Mouse (Mus musculus) left cerebral cortex, adult 18-20 months (tissue): ENCODE results near the gene Tnfaip8l2. TPM values are rescaled to one million over a fixed set of nuclear protein-coding genes. Genes with fewer than 3 reads are reported as not detected.
A peak's percentile ranks its signal among the peaks of the same experiment; 100 is the strongest.

ENCODE experiments used
- DNase-seq, 2 experiments: peaks; one replicate each; pipeline ENCODE4 v3.0.0; 2021 to 2022; ENCODE audit warnings: low spot score in 2 of 2, mixed read lengths in 1 of 2
- long read RNA-seq, 2 experiments: library from polyadenylated mRNA; stranded (forward); transcript quantifications; one replicate each; pipeline ENCODE4 v2.0.0; 2021
- total RNA-seq, 2 experiments: library from RNA; stranded (reverse); gene quantifications; 2 replicates each; pipeline ENCODE4 v1.2.3; 2021

Gene Tnfaip8l2
- total RNA-seq, result 1 to 10 TPM; 1.5 to 1.6 TPM
- long read RNA-seq, experiment 1, partial matches to known transcripts, result 0 of 2 reads
- long read RNA-seq, experiment 1, other reads (novel, unspliced or antisense), result 2 of 2 reads
- long read RNA-seq, experiment 2, partial matches to known transcripts, result 0 of 4 reads
- long read RNA-seq, experiment 2, other reads (novel, unspliced or antisense), result 1 of 4 reads

DNA sequence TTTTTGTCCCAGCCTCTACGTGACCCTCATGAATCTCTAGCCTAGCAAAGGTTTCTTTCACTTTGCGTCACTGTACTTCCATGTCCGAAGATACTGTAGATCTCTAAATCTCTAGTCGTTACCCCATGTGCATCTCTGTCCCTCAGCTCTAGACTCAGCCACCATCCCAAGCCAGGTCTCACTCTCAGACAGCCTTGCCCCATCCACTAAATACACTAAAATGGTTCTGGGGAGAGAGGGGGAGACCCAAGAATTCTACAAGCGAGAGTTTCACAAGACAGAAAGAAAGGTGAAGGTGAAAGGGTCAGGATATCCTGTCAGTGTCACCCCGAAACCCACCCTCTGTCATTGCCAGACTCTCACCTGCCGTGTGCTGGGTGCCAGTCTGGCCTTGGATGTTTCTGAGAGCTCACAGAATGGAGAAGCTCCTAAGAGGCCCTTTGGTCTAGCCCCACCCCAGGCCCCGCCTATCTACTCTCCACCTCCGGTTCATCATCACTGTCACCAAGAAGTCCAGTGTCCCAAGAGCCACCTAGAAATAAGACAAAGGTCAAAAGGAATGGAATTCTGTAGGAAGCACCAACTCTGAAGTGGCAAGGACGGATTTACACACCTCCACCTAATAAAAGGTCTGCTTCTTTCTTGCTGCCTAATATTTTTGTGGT lies at the start of gene Tnfaip8l2:
Gene Tnfaip8l2, minus strand, starts transcription at position 409 of the 665 bp plus-strand sequence.
- no peak for DNase-seq

DNA sequence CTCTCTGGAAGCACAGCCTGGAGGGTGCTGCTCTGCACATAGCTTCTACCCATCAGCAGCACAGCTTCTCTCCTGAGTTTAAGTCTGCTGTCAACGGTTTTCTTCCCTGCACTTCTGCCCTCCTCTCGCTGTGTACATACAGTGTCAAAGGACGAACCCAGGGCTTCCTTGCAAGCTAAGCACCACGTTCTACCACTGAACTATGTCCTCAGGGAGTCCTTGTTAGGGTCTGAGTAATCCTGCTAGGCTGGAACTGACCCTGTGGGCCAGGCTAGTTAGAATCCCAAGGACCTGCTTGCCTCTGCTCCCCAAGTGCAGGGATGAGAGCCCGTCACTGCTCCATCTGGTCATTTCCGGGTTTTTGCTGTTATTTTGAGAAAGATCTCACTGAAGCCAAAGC lies 44.7 kb upstream of the Tnfaip8l2 start:
- DNase-seq, result no peak

- no peak for DNase-seq
Measured at GRCm38 (mm10) chr3:95186100-95186499, 43.9 kb upstream of the Tnfaip8l2 start.

- DNase-seq, result no peak
Measured at GRCm38 (mm10) chr3:95184796-95185577, 42.8 kb upstream of the Tnfaip8l2 start.

DNA sequence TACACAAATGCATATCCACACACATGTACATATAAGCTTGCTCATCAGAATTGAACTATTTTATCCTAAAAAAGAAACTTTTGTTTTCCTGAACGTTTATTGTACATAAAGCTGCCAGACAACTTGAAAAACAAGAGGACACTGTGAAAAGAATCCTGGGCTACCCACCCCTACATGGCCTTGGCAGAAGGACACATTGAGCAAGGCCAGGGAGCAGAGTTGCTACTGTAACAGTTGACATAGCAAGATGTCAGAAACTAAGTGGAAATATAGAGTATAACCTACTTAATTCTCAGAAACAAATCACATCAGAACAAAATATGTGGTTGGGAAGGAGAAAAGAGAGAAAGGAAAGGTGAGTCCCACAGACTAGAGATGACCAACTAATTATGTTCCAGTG lies 39.7 kb upstream of the Tnfaip8l2 start:
- no peak for DNase-seq

DNA sequence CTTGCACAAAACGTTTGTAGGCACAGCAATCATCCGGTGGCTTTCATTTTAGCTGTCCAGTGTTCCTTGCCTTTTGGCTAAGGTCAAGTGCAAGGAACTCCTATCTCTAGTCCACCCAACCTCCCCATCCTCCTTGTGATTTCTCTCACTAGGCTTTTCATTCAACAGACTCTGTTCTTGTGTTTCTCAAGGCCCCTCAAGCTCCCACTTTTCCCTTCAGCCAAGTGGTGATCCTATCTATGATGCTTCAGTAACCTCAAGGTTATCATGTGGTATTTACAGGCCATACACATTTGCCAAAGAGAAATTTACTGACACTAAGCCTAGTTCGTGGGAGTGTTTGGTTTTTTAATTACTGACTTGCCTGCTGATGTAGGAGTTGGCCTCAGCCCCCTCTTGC lies 37.7 kb upstream of the Tnfaip8l2 start:
- no peak for DNase-seq

- DNase-seq, result no peak
Measured at GRCm38 (mm10) chr3:95178948-95179347, 36.8 kb upstream of the Tnfaip8l2 start.

GRCm38 (mm10) chr3:95177583-95177982 lies 35.4 kb upstream of the Tnfaip8l2 start:
- DNase-seq, result no peak

- no peak for DNase-seq
Measured at GRCm38 (mm10) chr3:95176500-95176899, 34.3 kb upstream of the Tnfaip8l2 start.

GRCm38 (mm10) chr3:95174011-95174592 lies 31.9 kb upstream of the Tnfaip8l2 start:
- DNase-seq, result peak; percentile 79 to 83

- no peak for DNase-seq
Measured at GRCm38 (mm10) chr3:95173256-95173949, 31.2 kb upstream of the Tnfaip8l2 start.

GRCm38 (mm10) chr3:95172526-95173255 lies 30.5 kb upstream of the Tnfaip8l2 start:
- no peak for DNase-seq

DNA sequence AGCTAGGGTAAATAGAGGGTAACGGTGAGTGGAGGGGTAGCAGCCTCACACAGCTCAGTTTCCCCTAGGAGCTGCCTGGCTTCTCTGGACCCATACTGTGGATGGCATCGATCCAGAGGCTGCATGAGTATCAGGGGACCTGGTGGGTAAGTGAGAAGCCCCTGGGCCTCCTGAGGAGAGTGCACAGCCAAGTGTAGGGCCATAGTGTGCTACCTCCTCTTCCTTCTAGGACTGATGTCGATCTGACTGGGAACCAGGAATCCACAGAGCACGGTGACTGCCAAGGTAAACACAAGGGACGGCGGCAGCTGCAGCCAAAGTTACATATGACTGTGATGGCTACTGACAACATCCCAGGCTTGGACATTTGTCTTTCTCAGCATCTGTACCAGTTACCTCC lies 28.9 kb upstream of the Tnfaip8l2 start:
- DNase-seq, result no peak

DNA sequence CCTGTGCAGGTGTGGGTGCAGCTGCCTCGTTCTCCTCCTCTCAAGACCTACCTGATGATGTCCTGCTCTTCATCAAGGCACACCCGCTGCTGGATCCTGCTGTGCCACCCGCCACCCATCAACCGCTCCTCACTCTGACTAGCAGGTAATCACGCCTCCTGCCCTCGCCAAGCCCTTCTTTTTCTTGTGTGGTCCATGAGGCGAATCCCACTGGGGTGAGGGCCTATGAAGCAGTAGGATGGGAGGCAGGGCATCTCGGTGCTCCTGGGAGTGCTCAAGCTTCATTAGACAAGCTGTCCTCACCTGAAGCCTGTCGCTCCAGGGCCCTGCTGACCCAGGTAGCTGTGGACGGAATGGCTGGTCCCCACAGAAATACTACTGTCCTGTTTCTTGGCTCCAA lies 27.8 kb upstream of the Tnfaip8l2 start:
- DNase-seq, result no peak

GRCm38 (mm10) chr3:95164840-95165239 lies 22.7 kb upstream of the Tnfaip8l2 start:
- DNase-seq, result no peak

- DNase-seq, result no peak
Measured at GRCm38 (mm10) chr3:95164256-95164550, 22.0 kb upstream of the Tnfaip8l2 start.

DNA sequence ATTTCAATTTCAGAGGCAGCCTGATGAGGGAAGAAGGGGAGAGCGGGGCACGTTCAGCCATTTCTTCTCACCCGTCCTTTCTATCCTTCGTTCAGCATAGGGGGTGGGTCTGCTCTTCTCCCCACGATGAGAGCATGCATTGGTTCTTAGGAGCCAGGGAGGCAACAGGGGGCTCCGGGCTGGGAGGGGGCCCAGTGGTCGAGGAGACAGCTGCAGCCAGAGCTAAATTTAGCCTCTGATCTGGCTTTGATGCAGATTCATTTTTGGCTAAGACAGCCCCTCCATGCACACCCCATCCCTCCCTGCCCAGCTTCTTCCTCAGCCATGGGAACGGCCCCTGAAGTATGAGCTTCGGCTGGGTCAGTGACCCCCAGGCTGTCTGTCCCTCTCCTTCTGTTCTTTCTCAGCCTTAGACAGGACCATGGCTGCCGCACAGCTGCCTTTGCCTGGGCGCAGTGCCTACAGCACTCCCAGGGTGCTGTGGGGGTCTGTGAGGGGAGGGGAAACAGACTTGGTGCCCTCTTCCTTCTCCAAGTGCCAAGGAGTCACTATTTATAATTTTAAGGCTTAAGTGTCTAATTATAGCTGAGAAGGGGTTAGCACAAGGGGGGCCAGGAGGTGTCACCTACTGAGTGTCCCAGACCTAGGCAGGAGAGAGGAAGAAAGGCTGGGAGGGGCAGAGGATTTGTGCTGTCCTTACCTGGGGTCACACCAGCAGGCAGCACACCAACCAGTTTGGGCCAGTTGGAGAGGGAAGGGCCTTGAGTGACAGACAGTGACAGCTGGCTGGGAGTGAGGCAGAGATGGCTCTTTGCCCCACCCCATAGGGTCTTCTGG lies 21.5 kb upstream of the Tnfaip8l2 start:
- DNase-seq, result no peak

- DNase-seq, result no peak
Measured at GRCm38 (mm10) chr3:95162345-95162628, 20.1 kb upstream of the Tnfaip8l2 start.

GRCm38 (mm10) chr3:95161618-95162344 lies 19.6 kb upstream of the Tnfaip8l2 start:
- no peak for DNase-seq
